Mouse (Mus musculus) heart, postnatal 0 days (tissue): ENCODE results near the gene Ercc6l2.

Experiments
- CTCF ChIP-seq: IDR thresholded peaks from 2 replicates; pipeline ENCODE4 v1.5.1; 2016; ENCODE audit warnings: antibody characterized with exemption, control low read depth, low read depth
- EP300 ChIP-seq: IDR thresholded peaks from 2 replicates; pipeline ENCODE4 v1.6.1; 2016; ENCODE audit warnings: antibody characterized with exemption, low read depth

GRCm38 (mm10) chr13:63766065-63766464, 49.0 kb upstream of the Ercc6l2 start:
- no peak for TF ChIP-seq EP300
- no peak for TF ChIP-seq CTCF
